Mouse (Mus musculus): Measurements from ENCODE around the gene Strada. TPM values are rescaled to one million over a fixed set of nuclear protein-coding genes. Genes with fewer than 3 reads are reported as not detected.

Strada gene
- total RNA-seq, 1 experiment = 24.0 TPM

DNA sequence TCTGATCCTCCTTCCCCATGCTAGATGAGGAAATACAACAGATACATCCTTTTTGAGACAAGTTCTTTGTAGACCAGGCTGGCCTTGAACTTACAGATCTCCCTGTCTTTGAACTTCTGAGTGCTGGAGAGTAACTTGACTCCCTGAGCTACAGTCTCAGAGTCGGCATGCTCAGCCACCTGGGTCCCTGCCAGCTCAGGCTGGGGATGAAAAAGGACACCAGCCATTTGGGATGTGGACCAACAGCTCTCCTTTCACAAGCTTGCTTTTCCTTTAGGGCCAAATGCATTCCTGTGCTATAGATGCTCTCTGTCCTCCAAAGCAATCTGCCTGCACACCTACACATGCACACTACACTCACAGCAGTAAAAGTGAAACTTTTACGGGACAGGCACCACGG, 26.9 kb downstream of the Strada start:
- Histone ChIP-seq H3K4me3 (ENCODE audit: insufficient read depth in 1 of 2, low read depth in 1 of 2, low read length in 2 of 2, poor library complexity in 1 of 2, severe bottlenecking in 1 of 2) (no peak overlapping the region), H3K4me1 (ENCODE audit: control insufficient read depth in 2 of 2, insufficient read depth in 2 of 2, low read length in 2 of 2, poor library complexity in 1 of 2) (no peaks in the 10 kb centered on the region), H3K36me3 (ENCODE audit: control insufficient read depth, insufficient read depth, low read length, poor library complexity, severe bottlenecking) (peaks cover 1% of the 10 kb centered on the region; the same call in 1 of the 2 replicates), H3K27ac (ENCODE audit: insufficient read depth, low read depth, low read length, poor library complexity, severe bottlenecking) (no peak overlapping the region), H3K9ac (ENCODE audit: insufficient read depth, low read depth, low read length, poor library complexity, severe bottlenecking) (no peak overlapping the region), H3K9me3 (ENCODE audit: control insufficient read depth, insufficient read depth, low read depth, low read length) (no peaks in the 10 kb centered on the region)
- TF ChIP-seq ZC3H11A (IDR thresholded peaks at IDR 0.05; ENCODE audit: borderline replicate concordance, low read depth, low read length) (no peak), MAFK (IDR thresholded peaks at IDR 0.05; ENCODE audit: insufficient read depth, low read depth, low read length) (no peak), ZNF384 (IDR thresholded peaks at IDR 0.05; ENCODE audit: low read depth, low read length) (no peak), CHD2 (IDR thresholded peaks at IDR 0.05; ENCODE audit: low read depth, low read length) (no peak), HCFC1 (IDR thresholded peaks at IDR 0.05; ENCODE audit: borderline replicate concordance, insufficient read depth, low read length) (no peak)
- no peak for DNase-seq (ENCODE audit: low read depth, low spot score)
- in situ Hi-C loops (cut with MboI; ENCODE audit: low sequenced_read_pairs in 2 of 2, unreplicated experiment in 2 of 2) = no loop called here

DNA sequence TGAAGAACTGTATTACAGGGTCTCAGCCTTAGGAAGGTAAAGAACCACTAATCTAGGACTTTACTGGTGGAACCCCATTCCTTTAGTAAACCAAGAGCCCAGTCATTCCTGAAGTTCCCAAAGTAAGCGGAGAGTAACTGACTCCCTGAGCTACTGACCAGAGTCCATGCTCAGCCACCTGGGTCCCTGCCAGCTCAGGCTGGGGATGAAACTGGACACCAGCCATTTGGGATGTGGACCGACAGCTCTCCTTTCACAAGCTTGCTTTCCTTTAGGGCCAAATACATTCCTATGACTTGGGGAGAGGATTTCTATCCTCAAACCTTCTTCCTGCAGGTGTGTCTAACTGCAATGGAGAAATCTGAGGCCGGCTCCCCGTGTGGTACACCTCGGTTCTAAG, 27.6 kb downstream of the Strada start:
- no peak for DNase-seq (ENCODE audit: low read depth, low spot score)
- Histone ChIP-seq H3K27ac (ENCODE audit: insufficient read depth, low read depth, low read length, poor library complexity, severe bottlenecking) (no peak overlapping the region), H3K36me3 (ENCODE audit: control insufficient read depth, insufficient read depth, low read length, poor library complexity, severe bottlenecking) (peaks cover 3% of the 10 kb centered on the region; the same call in 1 of the 2 replicates), H3K9ac (ENCODE audit: insufficient read depth, low read depth, low read length, poor library complexity, severe bottlenecking) (no peak overlapping the region), H3K4me3 (ENCODE audit: insufficient read depth in 1 of 2, low read depth in 1 of 2, low read length in 2 of 2, poor library complexity in 1 of 2, severe bottlenecking in 1 of 2) (no peak overlapping the region), H3K4me1 (ENCODE audit: control insufficient read depth in 2 of 2, insufficient read depth in 2 of 2, low read length in 2 of 2, poor library complexity in 1 of 2) (no peaks in the 10 kb centered on the region), H3K9me3 (ENCODE audit: control insufficient read depth, insufficient read depth, low read depth, low read length) (no peaks in the 10 kb centered on the region)
- TF ChIP-seq ZC3H11A (IDR thresholded peaks at IDR 0.05; ENCODE audit: borderline replicate concordance, low read depth, low read length) = no peak
- TF ChIP-seq ZNF384 (IDR thresholded peaks at IDR 0.05; ENCODE audit: low read depth, low read length) = no peak
- no peak for TF ChIP-seq HCFC1 (IDR thresholded peaks at IDR 0.05; ENCODE audit: borderline replicate concordance, insufficient read depth, low read length)
- no peak for TF ChIP-seq CHD2 (IDR thresholded peaks at IDR 0.05; ENCODE audit: low read depth, low read length)
- TF ChIP-seq MAFK (IDR thresholded peaks at IDR 0.05; ENCODE audit: insufficient read depth, low read depth, low read length) = no peak
- in situ Hi-C loops (cut with MboI; ENCODE audit: low sequenced_read_pairs in 2 of 2, unreplicated experiment in 2 of 2) = no loop called here

DNA sequence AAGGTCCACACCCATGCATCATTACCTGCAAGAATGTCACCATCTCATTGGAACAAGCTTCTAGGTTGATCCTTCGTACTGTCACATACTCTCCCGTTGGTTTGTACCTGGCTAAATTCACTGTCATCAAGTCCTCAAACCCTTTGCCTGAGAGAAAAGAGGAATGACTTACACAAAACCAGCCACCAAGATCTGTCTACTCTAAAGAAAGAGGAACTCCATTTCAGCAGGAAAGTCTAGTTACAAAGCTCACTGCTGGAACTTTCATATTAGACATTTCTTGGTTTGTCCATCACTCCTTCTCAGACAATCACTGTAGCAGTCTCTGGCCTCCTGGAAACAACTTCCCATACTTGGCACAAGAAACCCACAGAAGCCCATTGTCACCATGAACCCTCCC, 28.7 kb downstream of the Strada start:
- no peaks in the 10 kb centered on the region for H3K9me3 ChIP-seq (ENCODE audit: control insufficient read depth, insufficient read depth, low read depth, low read length)
- H3K27ac ChIP-seq (ENCODE audit: insufficient read depth, low read depth, low read length, poor library complexity, severe bottlenecking) = no peak overlapping the region
- H3K4me3 ChIP-seq (ENCODE audit: insufficient read depth in 1 of 2, low read depth in 1 of 2, low read length in 2 of 2, poor library complexity in 1 of 2, severe bottlenecking in 1 of 2) = no peak overlapping the region
- H3K4me1 ChIP-seq (ENCODE audit: control insufficient read depth in 2 of 2, insufficient read depth in 2 of 2, low read length in 2 of 2, poor library complexity in 1 of 2) = no peaks in the 10 kb centered on the region; a peak in 1 of 4 replicates
- H3K9ac ChIP-seq (ENCODE audit: insufficient read depth, low read depth, low read length, poor library complexity, severe bottlenecking) = no peak overlapping the region
- H3K36me3 ChIP-seq (ENCODE audit: control insufficient read depth, insufficient read depth, low read length, poor library complexity, severe bottlenecking) = peaks cover 4% of the 10 kb centered on the region
- in situ Hi-C loops (cut with MboI; ENCODE audit: low sequenced_read_pairs in 2 of 2, unreplicated experiment in 2 of 2) = no loop called here
- no peak for DNase-seq (ENCODE audit: low read depth, low spot score)
- no peak for TF ChIP-seq ZNF384 (IDR thresholded peaks at IDR 0.05; ENCODE audit: low read depth, low read length)
- TF ChIP-seq MAFK (IDR thresholded peaks at IDR 0.05; ENCODE audit: insufficient read depth, low read depth, low read length) = no peak
- TF ChIP-seq HCFC1 (IDR thresholded peaks at IDR 0.05; ENCODE audit: borderline replicate concordance, insufficient read depth, low read length) = no peak
- TF ChIP-seq ZC3H11A (IDR thresholded peaks at IDR 0.05; ENCODE audit: borderline replicate concordance, low read depth, low read length) = no peak
- TF ChIP-seq CHD2 (IDR thresholded peaks at IDR 0.05; ENCODE audit: low read depth, low read length) = no peak

DNA sequence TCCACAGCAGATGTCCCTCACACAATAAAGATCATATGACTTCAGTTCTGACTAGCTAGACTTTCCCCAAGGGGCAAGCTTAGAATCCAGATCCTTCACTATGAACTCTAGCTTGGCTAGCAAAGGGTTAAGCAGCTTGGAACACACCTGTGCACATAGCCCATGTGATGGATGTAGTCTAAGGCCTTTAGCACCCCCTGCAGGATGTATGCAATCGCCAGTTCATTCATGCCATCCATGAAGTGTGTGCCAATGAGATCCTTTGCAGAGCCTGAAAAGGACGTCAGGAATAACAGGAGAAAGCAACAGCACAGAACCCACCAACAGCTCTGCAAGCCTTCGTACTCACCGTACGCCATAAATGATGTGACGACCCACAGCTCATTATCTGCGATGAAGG, 31.2 kb downstream of the Strada start:
- Histone ChIP-seq H3K4me1 (ENCODE audit: control insufficient read depth in 2 of 2, insufficient read depth in 2 of 2, low read length in 2 of 2, poor library complexity in 1 of 2) (no peaks in the 10 kb centered on the region; a peak in 1 of 4 replicates), H3K9ac (ENCODE audit: insufficient read depth, low read depth, low read length, poor library complexity, severe bottlenecking) (no peak overlapping the region), H3K4me3 (ENCODE audit: insufficient read depth in 1 of 2, low read depth in 1 of 2, low read length in 2 of 2, poor library complexity in 1 of 2, severe bottlenecking in 1 of 2) (no peak overlapping the region), H3K27ac (ENCODE audit: insufficient read depth, low read depth, low read length, poor library complexity, severe bottlenecking) (no peak overlapping the region), H3K9me3 (ENCODE audit: control insufficient read depth, insufficient read depth, low read depth, low read length) (no peaks in the 10 kb centered on the region), H3K36me3 (ENCODE audit: control insufficient read depth, insufficient read depth, low read length, poor library complexity, severe bottlenecking) (peaks cover 10% of the 10 kb centered on the region)
- TF ChIP-seq HCFC1 (IDR thresholded peaks at IDR 0.05; ENCODE audit: borderline replicate concordance, insufficient read depth, low read length) = no peak
- TF ChIP-seq CHD2 (IDR thresholded peaks at IDR 0.05; ENCODE audit: low read depth, low read length) = no peak
- TF ChIP-seq MAFK (IDR thresholded peaks at IDR 0.05; ENCODE audit: insufficient read depth, low read depth, low read length) = no peak
- no peak for TF ChIP-seq ZNF384 (IDR thresholded peaks at IDR 0.05; ENCODE audit: low read depth, low read length)
- no peak for TF ChIP-seq ZC3H11A (IDR thresholded peaks at IDR 0.05; ENCODE audit: borderline replicate concordance, low read depth, low read length)
- in situ Hi-C loops (cut with MboI; ENCODE audit: low sequenced_read_pairs in 2 of 2, unreplicated experiment in 2 of 2) = no loop called here
- DNase-seq (ENCODE audit: low read depth, low spot score) = no peak

DNA sequence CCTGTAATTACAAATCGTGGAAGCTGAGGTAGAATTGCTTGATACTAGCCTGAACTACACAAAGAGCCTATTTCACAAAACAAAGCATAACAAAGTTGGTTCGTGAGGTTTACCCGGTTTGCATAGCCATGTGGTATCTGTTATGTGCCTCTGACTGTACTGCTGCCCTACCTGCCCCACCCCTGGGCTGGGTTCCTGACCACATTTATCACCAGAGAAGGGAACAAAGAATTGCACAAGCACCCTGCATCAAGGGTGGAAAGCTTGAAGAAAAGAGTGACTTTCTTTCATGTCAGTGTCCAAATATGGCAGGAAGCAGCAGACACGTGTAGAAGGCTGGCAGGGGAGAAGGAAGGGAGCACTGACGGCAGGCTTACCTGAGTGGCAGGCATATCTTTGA, 34.5 kb downstream of the Strada start:
- Histone ChIP-seq H3K9ac (ENCODE audit: insufficient read depth, low read depth, low read length, poor library complexity, severe bottlenecking) (no peak overlapping the region), H3K4me1 (ENCODE audit: control insufficient read depth in 2 of 2, insufficient read depth in 2 of 2, low read length in 2 of 2, poor library complexity in 1 of 2) (no peaks in the 10 kb centered on the region; a peak in 1 of 4 replicates), H3K4me3 (ENCODE audit: insufficient read depth in 1 of 2, low read depth in 1 of 2, low read length in 2 of 2, poor library complexity in 1 of 2, severe bottlenecking in 1 of 2) (no peak overlapping the region), H3K36me3 (ENCODE audit: control insufficient read depth, insufficient read depth, low read length, poor library complexity, severe bottlenecking) (peaks cover 25% of the 10 kb centered on the region), H3K27ac (ENCODE audit: insufficient read depth, low read depth, low read length, poor library complexity, severe bottlenecking) (no peak overlapping the region), H3K9me3 (ENCODE audit: control insufficient read depth, insufficient read depth, low read depth, low read length) (no peaks in the 10 kb centered on the region)
- no peak for TF ChIP-seq MAFK (IDR thresholded peaks at IDR 0.05; ENCODE audit: insufficient read depth, low read depth, low read length)
- TF ChIP-seq HCFC1 (IDR thresholded peaks at IDR 0.05; ENCODE audit: borderline replicate concordance, insufficient read depth, low read length) = no peak
- TF ChIP-seq ZC3H11A (IDR thresholded peaks at IDR 0.05; ENCODE audit: borderline replicate concordance, low read depth, low read length) = no peak
- no peak for TF ChIP-seq CHD2 (IDR thresholded peaks at IDR 0.05; ENCODE audit: low read depth, low read length)
- no peak for TF ChIP-seq ZNF384 (IDR thresholded peaks at IDR 0.05; ENCODE audit: low read depth, low read length)
- no peak for DNase-seq (ENCODE audit: low read depth, low spot score)
- in situ Hi-C loops (cut with MboI; ENCODE audit: low sequenced_read_pairs in 2 of 2, unreplicated experiment in 2 of 2) = no loop called here
